Comparison of ENCODE assay signal across 8 mouse cellular contexts in genomic region chr14:117882222-117882621, GRCm38 (mm10).
DNase-seq lines count a peak whose midpoint lies in the region; ATAC-seq lines count a peak whose summit lies in the region.

No protein-coding gene starts in this region.

- peak; percentile 36 to 59 for DNase-seq in heart, postnatal 36 days
- peak; percentile 63 for DNase-seq in 3T3-L1 (ENCODE audit: low read depth, low spot score)
- peak; percentile 65 for DNase-seq in R1 (ENCODE audit: low read depth, low spot score)
- peak; percentile 55 for DNase-seq in embryo, embryonic 11 days
- DNase-seq in kidney, postnatal 25 days: peak; percentile 51 to 70
- DNase-seq in lung, postnatal 25 days (ENCODE audit: low spot score): peak; percentile 13

- no peaks in the 10 kb centered on the region for H3K4me1 ChIP-seq in heart, embryonic 11.5 days (ENCODE audit: control insufficient read depth, insufficient read depth, low read length)

- H3K9me3 ChIP-seq in heart, embryonic 11.5 days (replicated peaks; ENCODE audit: control insufficient read depth, low read length): no peaks in the 10 kb centered on the region

- no peak overlapping the region for H3K4me2 ChIP-seq in heart, embryonic 11.5 days

- no peak overlapping the region for H3K27ac ChIP-seq in heart, embryonic 11.5 days (ENCODE audit: low read depth, low read length)

- intact Hi-C loops in heart, postnatal 36 days (cut with DNase I): loop anchor here (5.0 to 10.0 kb wide), 2 partner anchors 200 to 1327 kb away; no protein-coding TSS in a partner anchor

- 58% methylated on average over 3 of the region's 3 CpGs for WGBS in heart, embryonic 11.5 days (ENCODE audit: insufficient replicate concordance)

- H3K36me3 ChIP-seq in heart, embryonic 11.5 days (ENCODE audit: control insufficient read depth, insufficient read depth, low read length): no peaks in the 10 kb centered on the region

- H3K27me3 ChIP-seq in heart, embryonic 11.5 days (ENCODE audit: control insufficient read depth, insufficient read depth, low read length): no peaks in the 10 kb centered on the region

- ATAC-seq in heart, embryonic 11.5 days (replicated peaks; ENCODE audit: insufficient number of reproducible peaks, low FRiP score, low TSS enrichment): no peak
- ATAC-seq in inflammation-experienced regulatory T-cells, adult 6 months: no peak

- H3K9ac ChIP-seq in heart, embryonic 11.5 days (ENCODE audit: low read depth, low read length): no peak overlapping the region

- no peak overlapping the region for H3K4me3 ChIP-seq in heart, embryonic 11.5 days (ENCODE audit: low read depth, low read length)

Comparison
In these comparisons a context has a peak if more than half of its experiments do, and no peak if none do; other contexts are left out.
1. DNase-seq: peak in every context shown above with its lines; median percentile 65 in R1; 63 in 3T3-L1; 60 in kidney, postnatal 25 days; 55 in embryo, embryonic 11 days; 48 in heart, postnatal 36 days; 13 in lung, postnatal 25 days.